Mouse (Mus musculus) liver, embryonic 11.5 days (tissue): ENCODE data around the gene Med26. TPM values are rescaled to one million over a fixed set of nuclear protein-coding genes. Genes with fewer than 3 reads are reported as not detected.

Source experiments
- ATAC-seq: fragments of 200-750 bp; cut with Nextera tagmentation; replicated peaks from 2 replicates; pipeline ENCODE4 v1.8.0; 2017; ENCODE audit warnings: moderate number of reproducible peaks, mild to moderate bottlenecking, moderate TSS enrichment, moderate library complexity; ENCODE audit not compliant: low FRiP score
- DNase-seq: peaks from one replicate; pipeline ENCODE4 v3.0.0-alpha.2; 2017; ENCODE audit warnings: low spot score
- H3K27ac ChIP-seq: fragments of 300-500 bp; sonication (generic); 2 replicates; pipeline ENCODE4 v1.5.1; 2014; ENCODE audit warnings: mild to moderate bottlenecking, low read depth, low read length, control low read depth
- H3K27me3 ChIP-seq: fragments of 300-500 bp; sonication (generic); replicated peaks from 2 replicates; pipeline ENCODE4 v1.6.1; 2014; ENCODE audit warnings: low read length, mixed read lengths; ENCODE audit not compliant: control insufficient read depth, insufficient read depth
- H3K36me3 ChIP-seq: fragments of 300-500 bp; sonication (generic); 2 replicates; pipeline ENCODE4 v1.6.1; 2014; ENCODE audit warnings: mild to moderate bottlenecking, low read length, moderate library complexity, mixed read lengths; ENCODE audit not compliant: control insufficient read depth, insufficient read depth
- H3K4me1 ChIP-seq: fragments of 300-500 bp; sonication (generic); replicated peaks from 2 replicates; pipeline ENCODE4 v1.6.1; 2014; ENCODE audit warnings: low read length, mixed read lengths; ENCODE audit not compliant: control insufficient read depth, insufficient read depth
- H3K4me2 ChIP-seq: fragments of 300-500 bp; sonication (generic); 2 replicates; pipeline ENCODE4 v1.6.1; 2014; ENCODE audit warnings: mild to moderate bottlenecking, control low read depth, moderate library complexity
- H3K4me3 ChIP-seq: fragments of 300-500 bp; sonication (generic); 2 replicates; pipeline ENCODE4 v1.5.1; 2014; ENCODE audit warnings: low read depth, low read length, control low read depth
- H3K9ac ChIP-seq: fragments of 300-500 bp; sonication (generic); 2 replicates; pipeline ENCODE4 v1.6.1; 2014; ENCODE audit warnings: low read depth, low read length, control low read depth
- H3K9me3 ChIP-seq: fragments of 300-500 bp; sonication (generic); 2 replicates; pipeline ENCODE4 v1.6.1; 2016; ENCODE audit warnings: low read length, inconsistent platforms, mixed read lengths; ENCODE audit not compliant: control insufficient read depth
- WGBS: fragments of 180-500 bp; shearing (Covaris S2); extraction: QIAGEN DNeasy Blood & Tissue Kit; methylation state at CpG from one replicate; pipeline ENCODE4 v1.1.7; 2014; 5-methylcytosine and 5-hydroxymethylcytosine counted together
- polyA plus RNA-seq: library from polyadenylated mRNA; unstranded; fragments of >200 nt; fragmentation: Nextera tagmentation; extraction: Ambion mirVana; gene quantifications from 2 replicates; pipeline ENCODE4 v1.2.1, GENCODE M21; 2014

Med26 gene
- polyA plus RNA-seq, 1 experiment from 2014 or later, result 16.4 TPM

- Histone ChIP-seq H3K4me1 (peaks cover 18% of the 10 kb centered on the region), H3K9ac (no peak overlapping the region; the same call in 1 of the 2 replicates)
- 85% methylated on average over 2 of the region's 2 CpGs for WGBS
Measured at GRCm38 (mm10) chr8:72491017-72491416, 57.1 kb downstream of the Med26 start.

GRCm38 (mm10) chr8:72487014-72487413 is 61.1 kb downstream of the Med26 start:
- DNase-seq, result no peak
- H3K36me3 ChIP-seq, result peaks cover 25% of the 10 kb centered on the region; the same call in 1 of the 2 replicates
- ATAC-seq, result no peak

More at GRCm38 (mm10) chr8:72491017-72491416, 57.1 kb downstream of the Med26 start:
- DNase-seq, result no peak
- no peaks in the 10 kb centered on the region for H3K9me3 ChIP-seq
- ATAC-seq, result no peak
- peaks cover 24% of the 10 kb centered on the region for H3K36me3 ChIP-seq
- peak overlapping the region; percentile 96 for H3K4me2 ChIP-seq
- peak overlapping the region; percentile 18 for H3K4me3 ChIP-seq
- no peak overlapping the region for H3K27ac ChIP-seq
- no peaks in the 10 kb centered on the region for H3K27me3 ChIP-seq

GRCm38 (mm10) chr8:72485456-72486199 is 62.4 kb downstream of the Med26 start:
- no peaks in the 10 kb centered on the region for H3K9me3 ChIP-seq
- H3K27me3 ChIP-seq, result no peaks in the 10 kb centered on the region
- H3K4me2 ChIP-seq, result no peak overlapping the region
- peaks cover 2% of the 10 kb centered on the region; the same call in 1 of the 2 replicates for H3K4me1 ChIP-seq
- no peak overlapping the region for H3K4me3 ChIP-seq
- H3K36me3 ChIP-seq, result peaks cover 25% of the 10 kb centered on the region; the same call in 1 of the 2 replicates
- ATAC-seq (peak; percentile 39; the same call in 1 of the 2 replicates), DNase-seq (no peak)
- no peak overlapping the region for H3K9ac ChIP-seq
- WGBS, result 65% methylated on average over 6 of the region's 6 CpGs
- H3K27ac ChIP-seq, result no peak overlapping the region

More at GRCm38 (mm10) chr8:72487014-72487413, 61.1 kb downstream of the Med26 start:
- Histone ChIP-seq H3K27ac (no peak overlapping the region), H3K4me1 (peaks cover 10% of the 10 kb centered on the region), H3K9ac (no peak overlapping the region), H3K4me3 (no peak overlapping the region), H3K9me3 (no peaks in the 10 kb centered on the region), H3K27me3 (no peaks in the 10 kb centered on the region), H3K4me2 (no peak overlapping the region)

- Histone ChIP-seq H3K36me3 (peaks cover 33% of the 10 kb centered on the region), H3K4me3 (peak within 1 kb of the TSS; percentile 67), H3K4me2 (peak within 1 kb of the TSS; percentile 96), H3K27me3 (no peaks in the 10 kb centered on the region), H3K9me3 (no peaks in the 10 kb centered on the region), H3K4me1 (peaks cover 16% of the 10 kb centered on the region), H3K9ac (peak within 1 kb of the TSS; percentile 67), H3K27ac (peak within 1 kb of the TSS; percentile 89)
- peak; percentile 94 for ATAC-seq
- peak; percentile 96 for DNase-seq
- WGBS, result under 1% methylated on average over 72 of the region's 80 CpGs
Measured at GRCm38 (mm10) chr8:72474826-72475546, 73.1 kb downstream of the Med26 start, which contains the start of gene Cherp. TSS of gene Cherp (minus strand) at chr8:72475226.

GRCm38 (mm10) chr8:72470684-72471083 is 77.4 kb downstream of the Med26 start:
- WGBS, result 95% methylated on average over 7 of the region's 7 CpGs
- no peaks in the 10 kb centered on the region for H3K27me3 ChIP-seq
- H3K4me1 ChIP-seq, result peaks cover 10% of the 10 kb centered on the region; the same call in 1 of the 2 replicates
- H3K27ac ChIP-seq, result no peak overlapping the region
- H3K36me3 ChIP-seq, result peaks cover 69% of the 10 kb centered on the region
- H3K4me2 ChIP-seq, result no peak overlapping the region
- DNase-seq, result no peak
- no peak for ATAC-seq
- no peaks in the 10 kb centered on the region for H3K9me3 ChIP-seq
- no peak overlapping the region for H3K9ac ChIP-seq
- H3K4me3 ChIP-seq, result no peak overlapping the region

GRCm38 (mm10) chr8:72469984-72470383 is 78.1 kb downstream of the Med26 start:
- H3K27ac ChIP-seq, result no peak overlapping the region
- DNase-seq (no peak), ATAC-seq (no peak)
- H3K4me1 ChIP-seq, result peaks cover 10% of the 10 kb centered on the region; the same call in 1 of the 2 replicates
- H3K27me3 ChIP-seq, result no peaks in the 10 kb centered on the region
- 92% methylated on average over 8 of the region's 8 CpGs for WGBS
- H3K4me2 ChIP-seq, result no peak overlapping the region
- H3K36me3 ChIP-seq, result peaks cover 76% of the 10 kb centered on the region
- no peak overlapping the region for H3K9ac ChIP-seq
- H3K4me3 ChIP-seq, result no peak overlapping the region
- no peaks in the 10 kb centered on the region for H3K9me3 ChIP-seq

- Histone ChIP-seq H3K9me3 (no peaks in the 10 kb centered on the region), H3K4me3 (no peak overlapping the region), H3K36me3 (peaks cover 81% of the 10 kb centered on the region), H3K9ac (no peak overlapping the region), H3K27ac (no peak overlapping the region), H3K4me1 (peaks cover 9% of the 10 kb centered on the region; the same call in 1 of the 2 replicates), H3K4me2 (no peak overlapping the region), H3K27me3 (no peaks in the 10 kb centered on the region)
- no peak for ATAC-seq
- DNase-seq, result no peak
- whole genome bisulfite sequencing, result 88% methylated on average over 2 of the region's 2 CpGs
Measured at GRCm38 (mm10) chr8:72469243-72469642, 78.8 kb downstream of the Med26 start.

GRCm38 (mm10) chr8:72464211-72464610 is 83.9 kb downstream of the Med26 start:
- H3K27me3 ChIP-seq, result no peaks in the 10 kb centered on the region
- H3K4me1 ChIP-seq, result no peaks in the 10 kb centered on the region
- no peak overlapping the region for H3K4me2 ChIP-seq
- peaks cover 90% of the 10 kb centered on the region for H3K36me3 ChIP-seq
- DNase-seq, result no peak
- no peak overlapping the region for H3K9ac ChIP-seq
- 97% methylated on average over 10 of the region's 10 CpGs for WGBS
- H3K9me3 ChIP-seq, result no peaks in the 10 kb centered on the region
- no peak for ATAC-seq
- H3K4me3 ChIP-seq, result no peak overlapping the region
- no peak overlapping the region for H3K27ac ChIP-seq
